Mouse (Mus musculus) activated CD4-positive, CD25-positive, alpha-beta regulatory T cell, adult 4 months (primary cell): Measurements from ENCODE around the gene Akr1b10. TPM values are rescaled to one million over a fixed set of nuclear protein-coding genes. Genes with fewer than 3 reads are reported as not detected.

ENCODE experiments used
- polyA plus RNA-seq, 2 experiments: library from polyadenylated mRNA; unstranded; fragments of 100-300 nt; shearing (Covaris generic); gene quantifications; one replicate each; pipeline ENCODE4 v1.2.1; 2017

The Akr1b10 gene
- polyA plus RNA-seq, 2 experiments from 2014 or later: 45.4 to 45.5 TPM

Other genes with a start within 250 kb of the Akr1b10 start
- gene Slc35b4, start 207.1 kb upstream of the Akr1b10 start, polyA plus RNA-seq: 10 to 100 TPM; 24.4 to 29.2 TPM
- 100 to 1,000 TPM; 356 to 448 TPM for gene Akr1b3, start 66.7 kb upstream of the Akr1b10 start, polyA plus RNA-seq
- gene Akr1b8, start 30.1 kb upstream of the Akr1b10 start, polyA plus RNA-seq: not detected
- gene Akr1b7, start 28.1 kb downstream of the Akr1b10 start, polyA plus RNA-seq: not detected
- 10 to 100 TPM; 16.7 to 19.1 TPM for gene Bpgm, start 92.0 kb downstream of the Akr1b10 start, polyA plus RNA-seq
- gene Cald1, start 214.3 kb downstream of the Akr1b10 start, polyA plus RNA-seq: not detected